Mouse (Mus musculus): ENCODE measurements around the gene Vsig8.

- TF ChIP-seq CTCF (IDR thresholded peaks at IDR 0.05; ENCODE audit: borderline replicate concordance, insufficient read depth, low read depth, low read length) (no peak), POLR2A (IDR thresholded peaks at IDR 0.05; ENCODE audit: borderline replicate concordance, insufficient read depth, low read length) (no peak)
Measured at GRCm38 (mm10) chr1:172514551-172515268, 41.0 kb upstream of the Vsig8 start.

Data from cerebellum, adult 2 months (tissue).